Mouse (Mus musculus): ENCODE measurements at regions not wholly inside any gene's neighbourhood (a gene's known extent, or its start where the extent isn't known, plus 50 kb on each side); places are given as distances from the start of the nearest gene placed in this dataset.

DNA sequence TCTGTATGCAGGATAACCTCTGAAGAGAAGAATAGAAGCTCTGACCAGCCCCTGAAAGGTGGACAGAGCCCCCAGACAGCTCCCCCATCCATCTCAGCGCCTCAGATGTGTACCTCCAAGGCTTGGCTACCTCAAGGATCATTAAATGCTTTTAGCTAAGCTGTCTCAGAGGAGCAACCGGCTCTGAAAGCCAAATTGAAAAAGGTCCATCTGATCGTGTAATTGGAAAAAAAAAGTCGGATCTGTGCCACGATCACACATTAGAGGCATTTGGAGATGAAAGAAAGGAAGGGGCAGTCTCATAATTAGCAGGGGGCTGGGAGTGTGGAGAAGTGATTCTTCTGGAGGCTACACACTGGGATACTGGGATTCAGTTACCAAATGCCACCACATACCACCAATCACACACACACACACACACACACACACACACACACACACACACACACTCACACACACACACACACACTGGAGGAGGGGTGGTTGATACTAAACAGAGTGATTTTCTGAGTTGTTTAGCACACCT lies 153.6 kb upstream of the Zfp462 start:
- TF ChIP-seq POLR2A (IDR thresholded peaks at IDR 0.05; ENCODE audit: insufficient read length, low read depth) (no peak), TCF3 (IDR thresholded peaks at IDR 0.05; ENCODE audit: insufficient read length, low read depth) (no peak), E2F4 (IDR thresholded peaks at IDR 0.05; ENCODE audit: insufficient read depth) (no peak), TCF12 (IDR thresholded peaks at IDR 0.05; ENCODE audit: insufficient read depth, poor library complexity, severe bottlenecking) (no peak)

All from myocyte (in vitro differentiated cells).